ENCODE assay signal across 11 mouse cellular contexts in the genomic region with DNA sequence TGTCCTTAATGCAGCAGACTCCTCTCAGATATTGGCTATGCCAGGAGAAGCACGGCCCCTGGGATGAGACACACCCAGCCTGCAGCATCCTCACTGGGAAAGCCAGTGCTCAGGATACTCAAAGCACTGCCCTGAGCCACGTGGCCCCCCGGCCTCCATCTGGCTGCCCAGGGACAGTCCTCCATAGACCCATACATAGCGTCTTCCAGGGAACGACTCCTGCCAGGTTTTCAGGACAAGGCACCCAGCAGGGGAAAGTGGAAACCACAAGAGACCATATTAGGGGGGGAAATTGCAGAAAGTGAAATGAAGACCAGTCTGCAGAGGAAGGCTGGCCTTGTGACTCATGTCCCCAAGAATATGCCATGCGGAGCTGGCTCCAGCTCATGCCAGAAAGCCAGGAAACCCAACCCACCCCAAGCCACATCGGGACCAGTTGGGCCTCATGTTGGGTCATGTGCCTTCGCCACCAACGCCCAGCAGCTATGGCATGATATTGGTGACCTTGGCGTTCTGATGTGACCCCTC. TPM values are rescaled to one million over a fixed set of nuclear protein-coding genes. Genes with fewer than 3 reads are reported as not detected.
DNase-seq lines count a peak whose midpoint lies in the region; ATAC-seq and TF ChIP-seq lines count a peak whose summit lies in the region.
"Had no signal": no experiment of that assay in that cellular context is flagged by ENCODE, and none has a peak within 500 bp of the region (broad histone marks: within the 10 kb centered on the region; RNA-seq: fewer than 3 reads in every experiment).

No protein-coding gene starts in this region.

- 0 out of 2 replicates have a peak, but pooled peaks have one; percentile 4 for ATAC-seq in heart, postnatal 0 days (ENCODE audit: insufficient read depth, low read depth)
- ATAC-seq in neural tube, embryonic 11.5 days (ENCODE audit: insufficient read depth, low FRiP score, low TSS enrichment): no peak
- ATAC-seq in lung, postnatal 0 days: no peak
- ATAC-seq: midbrain, embryonic 15.5 days had no signal

- DNase-seq in cerebellum, adult 9-10 months: peak; percentile 57
- DNase-seq in cerebellum, adult 8-10 months: no peak
- no peak for DNase-seq in heart, postnatal 0 days (ENCODE audit: low spot score)
- DNase-seq in heart, postnatal 10 days: no peak
- no peak for DNase-seq in neural tube, embryonic 11.5 days (ENCODE audit: low spot score)
- DNase-seq in neural tube, embryonic 10.5 days (ENCODE audit: extremely low spot score, low spot score): no peak
- DNase-seq in gastrocnemius, postnatal 25 days: peak; percentile 58
- DNase-seq in lung, postnatal 0 days (ENCODE audit: low spot score): no peak
- DNase-seq: lung, postnatal 10 days; right cerebral cortex, adult 18-20 months had no signal

- no peaks in the 10 kb centered on the region for H3K27me3 ChIP-seq in heart, postnatal 0 days (ENCODE audit: control insufficient read depth, insufficient read depth, low read length)
- no peaks in the 10 kb centered on the region for H3K27me3 ChIP-seq in neural tube, embryonic 11.5 days (ENCODE audit: control insufficient read depth, insufficient read depth, low read length)
- no peaks in the 10 kb centered on the region for H3K27me3 ChIP-seq in lung, postnatal 0 days (replicated peaks; ENCODE audit: insufficient read depth, low read length)
- H3K27me3 ChIP-seq: midbrain, embryonic 15.5 days had no signal

- intact Hi-C loops in heart, postnatal 10 days (cut with DNase I): no loop called here

- H3K4me3 ChIP-seq in heart, postnatal 0 days (ENCODE audit: low read depth, low read length): no peak overlapping the region
- no peak overlapping the region for H3K4me3 ChIP-seq in neural tube, embryonic 11.5 days (ENCODE audit: low read depth, low read length)
- no peak overlapping the region for H3K4me3 ChIP-seq in lung, postnatal 0 days (ENCODE audit: low read depth, low read length)
- H3K4me3 ChIP-seq: midbrain, embryonic 15.5 days had no signal

- no peak overlapping the region for H3K4me2 ChIP-seq in heart, postnatal 0 days (ENCODE audit: low read depth, low read length)
- H3K4me2 ChIP-seq in neural tube, embryonic 11.5 days (ENCODE audit: low read depth): no peak overlapping the region
- no peak overlapping the region for H3K4me2 ChIP-seq in lung, postnatal 0 days (replicated peaks; ENCODE audit: low read depth, low read length)
- H3K4me2 ChIP-seq: midbrain, embryonic 15.5 days had no signal

- H3K36me3 ChIP-seq in heart, postnatal 0 days (replicated peaks; ENCODE audit: control insufficient read depth, insufficient read depth, low read length): no peaks in the 10 kb centered on the region
- no peaks in the 10 kb centered on the region for H3K36me3 ChIP-seq in neural tube, embryonic 11.5 days (ENCODE audit: control insufficient read depth, insufficient read depth, low read length)
- H3K36me3 ChIP-seq in lung, postnatal 0 days (ENCODE audit: insufficient read depth, low read length): no peaks in the 10 kb centered on the region
- H3K36me3 ChIP-seq: midbrain, embryonic 15.5 days had no signal

- H3K9me3 ChIP-seq in heart, postnatal 0 days (replicated peaks; ENCODE audit: control insufficient read depth, low read length): no peaks in the 10 kb centered on the region
- H3K9me3 ChIP-seq in neural tube, embryonic 11.5 days (ENCODE audit: control insufficient read depth, low read length): no peaks in the 10 kb centered on the region
- no peaks in the 10 kb centered on the region for H3K9me3 ChIP-seq in lung, postnatal 0 days (ENCODE audit: low read length)
- H3K9me3 ChIP-seq: midbrain, embryonic 15.5 days had no signal

- H3K27ac ChIP-seq in heart, postnatal 0 days (ENCODE audit: low read depth): no peak overlapping the region
- peak overlapping the region; percentile 44; the same call in 1 of the 2 replicates for H3K27ac ChIP-seq in neural tube, embryonic 11.5 days (ENCODE audit: low read depth, low read length)
- H3K27ac ChIP-seq in lung, postnatal 0 days (ENCODE audit: low read length): no peak overlapping the region
- H3K27ac ChIP-seq: midbrain, embryonic 15.5 days had no signal

- no peak for TF ChIP-seq CTCF in heart, postnatal 0 days (IDR thresholded peaks at IDR 0.05; ENCODE audit: low read depth)
- TF ChIP-seq CTCF in lung, postnatal 0 days (IDR thresholded peaks at IDR 0.05): no peak

- no peak for TF ChIP-seq EP300 in heart, postnatal 0 days (IDR thresholded peaks at IDR 0.05; ENCODE audit: low read depth)
- no peak for TF ChIP-seq EP300 in lung, postnatal 0 days (IDR thresholded peaks at IDR 0.05)

- 71% methylated on average over 10 of the region's 10 CpGs for WGBS in heart, postnatal 0 days
- 86% methylated on average over 10 of the region's 10 CpGs for WGBS in neural tube, embryonic 11.5 days
- 82% methylated on average over 10 of the region's 10 CpGs for WGBS in lung, postnatal 0 days

- peaks cover 11% of the 10 kb centered on the region for H3K4me1 ChIP-seq in heart, postnatal 0 days (ENCODE audit: control insufficient read depth, insufficient read depth)
- peaks cover 14% of the 10 kb centered on the region; the same call in 1 of the 2 replicates for H3K4me1 ChIP-seq in neural tube, embryonic 11.5 days (ENCODE audit: control insufficient read depth, insufficient read depth, low read length)
- H3K4me1 ChIP-seq in lung, postnatal 0 days (ENCODE audit: insufficient read depth, low read depth, low read length): peaks cover 5% of the 10 kb centered on the region; the same call in 1 of the 2 replicates

- H3K9ac ChIP-seq in heart, postnatal 0 days (replicated peaks; ENCODE audit: low read depth, low read length): no peak overlapping the region
- no peak overlapping the region; the same call in 1 of the 2 replicates for H3K9ac ChIP-seq in neural tube, embryonic 11.5 days (ENCODE audit: low read length)
- no peak overlapping the region for H3K9ac ChIP-seq in lung, postnatal 0 days (replicated peaks; ENCODE audit: low read depth)
- H3K9ac ChIP-seq: midbrain, embryonic 15.5 days had no signal

RNA-seq across cellular contexts. Expression of a gene that starts 30.9 kb away (rescaled TPM):
- total RNA-seq in heart, postnatal 0 days (2014; rRNA removed; ENCODE audit: low replicate concordance): 46.8 and 52.8 TPM in 2 replicates
- polyA plus RNA-seq in heart, postnatal 0 days (2015; fragmentation: Nextera tagmentation; extraction: Ambion mirVana): 12.1 and 15.4 TPM in 2 replicates
- 10 to 100 TPM; 55.4 to 68.4 TPM for total RNA-seq in heart, postnatal 10 days (2021)
- 20.1 and 25.3 TPM in 2 replicates for polyA plus RNA-seq in neural tube, embryonic 11.5 days (2014; fragmentation: Nextera tagmentation; extraction: Ambion mirVana)
- 10 to 100 TPM; 36.2 to 51.3 TPM for total RNA-seq in gastrocnemius, postnatal 25 days (2021)
- 9.3 and 9.5 TPM in 2 replicates for polyA plus RNA-seq in lung, postnatal 0 days (2015; fragmentation: Nextera tagmentation; extraction: Ambion mirVana)

Comparison
In these comparisons a context has a peak if more than half of its experiments do, and no peak if none do; other contexts are left out.
1. DNase-seq: peak in cerebellum, adult 9-10 months (single experiment) and gastrocnemius, postnatal 25 days (single experiment); none in cerebellum, adult 8-10 months (single experiment), heart, postnatal 0 days (single experiment), heart, postnatal 10 days (0 of 2), neural tube, embryonic 11.5 days (single experiment), neural tube, embryonic 10.5 days (single experiment) and lung, postnatal 0 days (single experiment).